Mouse (Mus musculus) lung, embryonic 14.5 days (tissue): ENCODE results near the gene B230219D22Rik. TPM values are rescaled to one million over a fixed set of nuclear protein-coding genes. Genes with fewer than 3 reads are reported as not detected.

Source experiments
- ATAC-seq: fragments of 200-750 bp; cut with Nextera tagmentation; 2 replicates; pipeline ENCODE4 v1.8.0; 2017; ENCODE audit warnings: mild to moderate bottlenecking, moderate TSS enrichment, moderate library complexity; ENCODE audit not compliant: insufficient read depth
- DNase-seq: peaks from one replicate; pipeline ENCODE4 v3.0.0-alpha.2; 2015
- H3K27ac ChIP-seq: fragments of 300-500 bp; sonication (generic); 2 replicates; pipeline ENCODE4 v1.5.1; 2014; ENCODE audit warnings: low read depth, mild to moderate bottlenecking, moderate library complexity
- H3K27me3 ChIP-seq: fragments of 300-500 bp; sonication (generic); 2 replicates; pipeline ENCODE4 v1.6.1; 2014; ENCODE audit warnings: low read length, control low read depth; ENCODE audit not compliant: insufficient read depth
- H3K36me3 ChIP-seq: fragments of 300-500 bp; sonication (generic); 2 replicates; pipeline ENCODE4 v1.6.1; 2014; ENCODE audit warnings: control low read depth; ENCODE audit not compliant: insufficient read depth
- H3K4me1 ChIP-seq: fragments of 300-500 bp; sonication (generic); 2 replicates; pipeline ENCODE4 v1.6.1; 2014; ENCODE audit warnings: antibody characterized with exemption, control low read depth; ENCODE audit not compliant: insufficient read depth
- H3K4me2 ChIP-seq: fragments of 300-500 bp; sonication (generic); 2 replicates; pipeline ENCODE4 v1.6.1; 2014; ENCODE audit warnings: mild to moderate bottlenecking
- H3K4me3 ChIP-seq: fragments of 300-500 bp; sonication (generic); 2 replicates; pipeline ENCODE4 v1.5.1; 2014; ENCODE audit warnings: low read depth, low read length
- H3K9ac ChIP-seq: fragments of 300-500 bp; sonication (generic); 2 replicates; pipeline ENCODE4 v1.6.1; 2014
- H3K9me3 ChIP-seq: fragments of 300-500 bp; sonication (generic); 2 replicates; pipeline ENCODE4 v1.6.1; 2016; ENCODE audit warnings: low read depth, low read length, control low read depth
- CTCF ChIP-seq: IDR thresholded peaks from 2 replicates; pipeline ENCODE4 v1.5.1; 2016; ENCODE audit warnings: antibody characterized with exemption, low read depth
- WGBS: fragments of 180-500 bp; shearing (Covaris S2); extraction: QIAGEN DNeasy Blood & Tissue Kit; methylation state at CpG from one replicate; pipeline ENCODE4 v1.1.7; 2014; 5-methylcytosine and 5-hydroxymethylcytosine counted together
- polyA plus RNA-seq: library from polyadenylated mRNA; unstranded; fragments of >200 nt; fragmentation: Nextera tagmentation; extraction: Ambion mirVana; gene quantifications from 2 replicates; pipeline ENCODE4 v1.2.1, GENCODE M21; 2014

B230219D22Rik gene
- polyA plus RNA-seq, 1 experiment from 2014 or later = 84.8 TPM

- DNase-seq (no peak), ATAC-seq (no peak)
- no peak overlapping the region for H3K4me3 ChIP-seq
- no peaks in the 10 kb centered on the region for H3K9me3 ChIP-seq
- H3K4me2 ChIP-seq = no peak overlapping the region
- no peak overlapping the region for H3K9ac ChIP-seq
- no peaks in the 10 kb centered on the region for H3K27me3 ChIP-seq
- WGBS = 86% methylated on average over 4 of the region's 4 CpGs
- no peaks in the 10 kb centered on the region for H3K4me1 ChIP-seq
- no peak for TF ChIP-seq CTCF
- peaks cover 46% of the 10 kb centered on the region for H3K36me3 ChIP-seq
- no peak overlapping the region for H3K27ac ChIP-seq
These were observed 11.4 kb downstream of the B230219D22Rik start for GRCm38 (mm10) chr13:55704301-55704700.

GRCm38 (mm10) chr13:55712846-55713245 is 19.9 kb downstream of the B230219D22Rik start:
- Histone ChIP-seq H3K27ac (no peak overlapping the region), H3K4me3 (no peak overlapping the region), H3K9ac (no peak overlapping the region), H3K4me1 (no peaks in the 10 kb centered on the region), H3K9me3 (no peaks in the 10 kb centered on the region), H3K27me3 (no peaks in the 10 kb centered on the region), H3K36me3 (peaks cover 2% of the 10 kb centered on the region; the same call in 1 of the 2 replicates), H3K4me2 (no peak overlapping the region)
- TF ChIP-seq CTCF = no peak
- WGBS = 85% methylated on average over 3 of the region's 3 CpGs
- ATAC-seq (no peak), DNase-seq (no peak)

GRCm38 (mm10) chr13:55714501-55715166 is 21.7 kb downstream of the B230219D22Rik start, which contains the start of gene Txndc15:
Gene Txndc15, plus strand, starts transcription at chr13:55714650.
- Histone ChIP-seq H3K4me2 (peak within 1 kb of the TSS; percentile 70), H3K36me3 (peaks cover 15% of the 10 kb centered on the region; the same call in 1 of the 2 replicates), H3K27me3 (no peaks in the 10 kb centered on the region), H3K9ac (peak within 1 kb of the TSS; percentile 94), H3K4me3 (peak within 1 kb of the TSS; percentile 92), H3K9me3 (no peaks in the 10 kb centered on the region), H3K27ac (peak within 1 kb of the TSS; percentile 87), H3K4me1 (no peaks in the 10 kb centered on the region)
- ATAC-seq (peak; percentile 93), DNase-seq (peak; percentile 92)
- no peak for TF ChIP-seq CTCF
- under 1% methylated on average over 63 of the region's 63 CpGs for WGBS

GRCm38 (mm10) chr13:55715167-55715512 is 22.2 kb downstream of the B230219D22Rik start:
- no peak for ATAC-seq
- 0% methylated on average over 5 of the region's 5 CpGs for WGBS

GRCm38 (mm10) chr13:55715908-55716510 is 23.1 kb downstream of the B230219D22Rik start:
- H3K4me2 ChIP-seq = no peak overlapping the region
- DNase-seq = no peak
- H3K27ac ChIP-seq = no peak overlapping the region
- peaks cover 24% of the 10 kb centered on the region for H3K36me3 ChIP-seq
- 73% methylated on average over 6 of the region's 7 CpGs for WGBS
- H3K27me3 ChIP-seq = no peaks in the 10 kb centered on the region
- no peak overlapping the region for H3K4me3 ChIP-seq
- no peak for TF ChIP-seq CTCF
- no peak overlapping the region for H3K9ac ChIP-seq
- H3K4me1 ChIP-seq = no peaks in the 10 kb centered on the region
- no peak for ATAC-seq
- no peaks in the 10 kb centered on the region for H3K9me3 ChIP-seq

More at GRCm38 (mm10) chr13:55715167-55715512, 22.2 kb downstream of the B230219D22Rik start:
- no peak for DNase-seq
- no peak for TF ChIP-seq CTCF
- peak overlapping the region; percentile 94 for H3K9ac ChIP-seq
- H3K9me3 ChIP-seq = no peaks in the 10 kb centered on the region
- no peaks in the 10 kb centered on the region for H3K27me3 ChIP-seq
- peak overlapping the region; percentile 92 for H3K4me3 ChIP-seq
- H3K36me3 ChIP-seq = peaks cover 17% of the 10 kb centered on the region; the same call in 1 of the 2 replicates
- H3K4me2 ChIP-seq = peak overlapping the region; percentile 70
- no peaks in the 10 kb centered on the region for H3K4me1 ChIP-seq
- H3K27ac ChIP-seq = peak overlapping the region; percentile 87

- Histone ChIP-seq H3K4me1 (no peaks in the 10 kb centered on the region), H3K27ac (no peak overlapping the region), H3K27me3 (no peaks in the 10 kb centered on the region), H3K9ac (no peak overlapping the region; the same call in 1 of the 2 replicates), H3K36me3 (peaks cover 62% of the 10 kb centered on the region), H3K4me3 (no peak overlapping the region), H3K4me2 (no peak overlapping the region), H3K9me3 (no peaks in the 10 kb centered on the region)
- ATAC-seq = no peak
- no peak for DNase-seq
- 78% methylated on average over 8 of the region's 8 CpGs for WGBS
- TF ChIP-seq CTCF = no peak
These were observed 28.6 kb downstream of the B230219D22Rik start for GRCm38 (mm10) chr13:55721516-55721915.

GRCm38 (mm10) chr13:55721995-55722394 is 29.1 kb downstream of the B230219D22Rik start:
- Histone ChIP-seq H3K4me2 (no peak overlapping the region), H3K4me3 (no peak overlapping the region), H3K36me3 (peaks cover 62% of the 10 kb centered on the region), H3K27me3 (no peaks in the 10 kb centered on the region), H3K9me3 (no peaks in the 10 kb centered on the region), H3K4me1 (no peaks in the 10 kb centered on the region), H3K9ac (no peak overlapping the region; the same call in 1 of the 2 replicates), H3K27ac (no peak overlapping the region)
- no peak for TF ChIP-seq CTCF
- DNase-seq (no peak), ATAC-seq (no peak)
- 98% methylated on average over 2 of the region's 2 CpGs for WGBS
